Mouse (Mus musculus): ENCODE results near the gene Bmper. TPM values are rescaled to one million over a fixed set of nuclear protein-coding genes. Genes with fewer than 3 reads are reported as not detected.

The Bmper gene
- total and polyA plus RNA-seq, 3 experiments = 1.3 to 1.9 (median 1.4) TPM

DNA sequence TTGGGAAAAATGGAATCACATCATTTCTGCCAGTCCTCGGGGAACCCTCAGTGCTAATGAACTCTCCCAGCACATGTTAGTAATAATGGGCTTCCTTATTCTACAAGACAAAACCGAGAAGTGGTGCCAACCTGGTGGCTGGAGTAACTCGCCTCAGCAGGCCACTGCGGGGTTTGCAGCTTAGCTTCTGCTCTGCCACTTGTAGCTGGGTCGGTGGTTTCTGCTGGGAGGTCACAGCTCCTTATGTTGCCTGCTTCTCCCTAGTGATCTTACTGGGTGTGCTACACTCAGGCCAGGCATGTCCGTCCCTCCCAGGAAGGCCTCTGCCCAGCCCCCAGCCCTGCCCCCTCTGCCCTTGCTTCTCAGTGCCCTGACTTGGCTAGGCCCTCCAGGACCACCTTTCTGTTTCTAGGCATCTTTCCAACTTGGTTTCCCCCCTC lies 155.9 kb downstream of the Bmper start (continued):
- TF ChIP-seq SMC3 (IDR thresholded peaks at IDR 0.05; ENCODE audit: low read depth, low read length) = no peak
- TF ChIP-seq MAFK (IDR thresholded peaks at IDR 0.05; ENCODE audit: insufficient replicate concordance, low read length) = no peak
- no peak for TF ChIP-seq ZMIZ1 (IDR thresholded peaks at IDR 0.05; ENCODE audit: low read depth, low read length)
- no peak for TF ChIP-seq RAD21 (IDR thresholded peaks at IDR 0.05; ENCODE audit: low read depth, low read length)
- TF ChIP-seq TCF12 (IDR thresholded peaks at IDR 0.05; ENCODE audit: low read depth, low read length) = no peak; the same call in 1 of the 2 replicates
- no peak for TF ChIP-seq JUND (conservative IDR thresholded peaks at IDR 0.05; ENCODE audit: low read depth, low read length)
- no peak for TF ChIP-seq CTCF (conservative IDR thresholded peaks at IDR 0.05 in 1 of 2, IDR thresholded peaks at IDR 0.05 in 1 of 2; ENCODE audit: low read depth in 2 of 2, low read length in 2 of 2)
- TF ChIP-seq SIN3A (IDR thresholded peaks at IDR 0.05; ENCODE audit: low read length) = no peak
- TF ChIP-seq ZKSCAN1 (IDR thresholded peaks at IDR 0.05; ENCODE audit: borderline replicate concordance, low read depth, low read length) = no peak
- no peak for TF ChIP-seq USF2 (conservative IDR thresholded peaks at IDR 0.05; ENCODE audit: low read depth, low read length)
- no peak for TF ChIP-seq USF1 (IDR thresholded peaks at IDR 0.05; ENCODE audit: low read depth, low read length)

DNA sequence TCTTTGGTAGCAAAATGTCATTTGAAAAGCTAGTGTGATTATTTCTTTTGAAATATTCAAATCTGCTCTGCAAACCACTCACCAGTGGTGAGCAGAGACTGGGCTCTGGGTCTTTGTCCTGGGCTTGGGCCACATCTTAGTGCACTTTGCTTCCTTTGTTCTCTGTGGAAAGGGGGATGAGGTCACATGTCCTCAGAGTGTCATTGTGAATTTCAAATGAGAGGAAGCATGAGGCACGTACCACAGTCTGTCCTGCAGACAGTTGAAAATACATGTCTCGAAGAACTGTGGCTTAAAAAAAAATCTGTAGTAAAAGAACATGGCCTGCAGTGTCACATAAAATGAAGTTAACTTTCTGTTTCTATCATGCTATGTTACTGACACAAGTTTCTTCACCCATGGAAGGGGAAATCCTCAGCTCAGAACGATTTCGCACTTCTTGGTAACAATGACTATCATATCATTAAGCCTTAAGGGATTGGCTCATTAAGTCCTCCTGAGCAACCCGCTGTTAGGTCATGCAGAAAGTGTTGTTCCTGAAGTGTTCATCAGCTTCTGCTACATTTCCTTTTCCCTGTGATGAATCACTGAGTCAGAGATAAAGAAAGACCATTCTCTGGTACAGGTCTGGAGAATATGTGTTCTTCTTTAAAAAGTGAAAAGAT lies 157.4 kb downstream of the Bmper start:
- Histone ChIP-seq H3K79me2 (replicated peaks; ENCODE audit: control insufficient read depth, extremely low read depth, insufficient read depth, poor library complexity, severe bottlenecking) (no peaks in the 10 kb centered on the region), H3K4me2 (ENCODE audit: insufficient read depth, low read depth, poor library complexity, severe bottlenecking) (peak overlapping the region; percentile 89), H3K27me3 (replicated peaks) (no peaks in the 10 kb centered on the region), H3K4me3 (replicated peaks in 1 of 3; ENCODE audit: low read depth in 2 of 3, low read length in 2 of 3, poor library complexity in 1 of 3) (no peak overlapping the region), H3K4me1 (ENCODE audit: control insufficient read depth in 1 of 2, insufficient read depth in 2 of 2) (peaks cover 13 to 62% of the 10 kb centered on the region in 2 experiments; a peak in 3 of 4 replicates), H3K9me3 (replicated peaks; ENCODE audit: low read length) (no peaks in the 10 kb centered on the region), H3K9ac (ENCODE audit: insufficient read depth, low read depth) (peak overlapping the region; percentile 21; the same call in 1 of the 2 replicates), H3K36me3 (replicated peaks in 1 of 2; ENCODE audit: control insufficient read depth in 1 of 2, insufficient read depth in 1 of 2, low read length in 1 of 2) (no peaks in the 10 kb centered on the region), H3K27ac (ENCODE audit: insufficient read depth, low read depth) (peak overlapping the region; percentile 52)
- peak; percentile 57 for DNase-seq (ENCODE audit: extremely low read depth)
- TF ChIP-seq USF2 (conservative IDR thresholded peaks at IDR 0.05; ENCODE audit: low read depth, low read length) (peak; percentile 51; the same call in 1 of the 2 replicates), ZNF384 (IDR thresholded peaks at IDR 0.05; ENCODE audit: low read depth, low read length) (peak; percentile 53), BHLHE40 (IDR thresholded peaks at IDR 0.05; ENCODE audit: low read depth, low read length) (peak; percentile 56), IRF4 (IDR thresholded peaks at IDR 0.05; ENCODE audit: low read depth, low read length) (no peak; the same call in 1 of the 2 replicates), USF1 (IDR thresholded peaks at IDR 0.05; ENCODE audit: low read depth, low read length) (peak; percentile 44)
- in situ Hi-C loops (cut with MboI; ENCODE audit: low pct_ligation_motif_present, low pct_unique_long_range_greater_than_20kb, low sequenced_read_pairs) (no loop called here), dilution Hi-C loops (cut with MboI; ENCODE audit: extremely low pct_ligation_motif_present, extremely low pct_unique_long_range_greater_than_20kb, low sequenced_read_pairs) (no loop called here)

DNA sequence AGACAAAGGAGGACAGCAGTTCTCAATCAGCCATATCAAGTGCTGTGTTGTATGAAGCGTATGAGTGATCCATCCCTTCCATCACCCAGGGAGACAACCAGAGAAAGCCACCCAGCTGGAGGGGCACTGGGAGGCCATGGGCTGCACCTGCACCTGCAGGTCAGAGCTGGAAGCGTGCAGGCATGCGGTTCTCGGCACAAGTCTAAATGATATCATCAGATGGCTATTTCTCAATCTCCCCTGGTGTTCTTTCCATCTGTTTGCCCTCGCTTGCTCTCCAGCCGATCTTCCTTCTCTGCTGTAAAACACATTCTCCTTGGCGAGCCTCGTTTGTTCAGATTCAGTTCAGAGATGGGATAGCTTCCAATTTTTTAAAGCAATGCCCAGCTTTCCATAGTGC lies 160.4 kb downstream of the Bmper start:
- Histone ChIP-seq H3K27ac (ENCODE audit: insufficient read depth, low read depth) (no peak overlapping the region), H3K4me2 (ENCODE audit: insufficient read depth, low read depth, poor library complexity, severe bottlenecking) (no peak overlapping the region), H3K9ac (ENCODE audit: insufficient read depth, low read depth) (no peak overlapping the region), H3K4me1 (ENCODE audit: control insufficient read depth in 1 of 2, insufficient read depth in 2 of 2) (peaks cover 5 to 46% of the 10 kb centered on the region in 2 experiments; a peak in 3 of 4 replicates), H3K27me3 (replicated peaks) (no peaks in the 10 kb centered on the region), H3K36me3 (replicated peaks in 1 of 2; ENCODE audit: control insufficient read depth in 1 of 2, insufficient read depth in 1 of 2, low read length in 1 of 2) (no peaks in the 10 kb centered on the region), H3K9me3 (replicated peaks; ENCODE audit: low read length) (no peaks in the 10 kb centered on the region), H3K4me3 (replicated peaks in 1 of 3; ENCODE audit: low read depth in 2 of 3, low read length in 2 of 3, poor library complexity in 1 of 3) (no peak overlapping the region), H3K79me2 (replicated peaks; ENCODE audit: control insufficient read depth, extremely low read depth, insufficient read depth, poor library complexity, severe bottlenecking) (no peaks in the 10 kb centered on the region)
- DNase-seq (ENCODE audit: extremely low read depth) = no peak
- TF ChIP-seq ELF1 (IDR thresholded peaks at IDR 0.05; ENCODE audit: low read depth, low read length) (no peak), NRF1 (IDR thresholded peaks at IDR 0.05; ENCODE audit: low read depth, low read length) (no peak), HCFC1 (IDR thresholded peaks at IDR 0.05; ENCODE audit: low read depth, low read length) (no peak), MAX (IDR thresholded peaks at IDR 0.05; ENCODE audit: low read length) (no peak), SIN3A (IDR thresholded peaks at IDR 0.05; ENCODE audit: low read length) (no peak), ZNF384 (IDR thresholded peaks at IDR 0.05; ENCODE audit: low read depth, low read length) (no peak), JUND (conservative IDR thresholded peaks at IDR 0.05; ENCODE audit: low read depth, low read length) (no peak), PAX5 (IDR thresholded peaks at IDR 0.05; ENCODE audit: low read length) (no peak), MEF2A (IDR thresholded peaks at IDR 0.05; ENCODE audit: borderline replicate concordance, low read depth, low read length) (no peak), RCOR1 (conservative IDR thresholded peaks at IDR 0.05; ENCODE audit: low read depth, low read length) (no peak), SMC3 (IDR thresholded peaks at IDR 0.05; ENCODE audit: low read depth, low read length) (no peak), ZC3H11A (IDR thresholded peaks at IDR 0.05; ENCODE audit: low read depth, low read length) (no peak), JUN (IDR thresholded peaks at IDR 0.05; ENCODE audit: insufficient read depth, low read depth, low read length) (no peak), POLR2A (IDR thresholded peaks at IDR 0.05; ENCODE audit: low read depth, low read length) (no peak), CHD2 (IDR thresholded peaks at IDR 0.05; ENCODE audit: low read length) (no peak), RAD21 (IDR thresholded peaks at IDR 0.05; ENCODE audit: low read depth, low read length) (no peak)
- dilution Hi-C loops (cut with MboI; ENCODE audit: extremely low pct_ligation_motif_present, extremely low pct_unique_long_range_greater_than_20kb, low sequenced_read_pairs) = no loop called here
- in situ Hi-C loops (cut with MboI; ENCODE audit: low pct_ligation_motif_present, low pct_unique_long_range_greater_than_20kb, low sequenced_read_pairs) = no loop called here
